Mouse (Mus musculus): ENCODE results near the gene Gm44805. TPM values are rescaled to one million over a fixed set of nuclear protein-coding genes. Genes with fewer than 3 reads are reported as not detected.
A peak's percentile ranks its signal among the peaks of the same experiment; 100 is the strongest.

Gm44805 gene
- not detected in 2 replicates for polyA plus RNA-seq (2015; fragmentation: Nextera tagmentation; extraction: Ambion mirVana)

DNA sequence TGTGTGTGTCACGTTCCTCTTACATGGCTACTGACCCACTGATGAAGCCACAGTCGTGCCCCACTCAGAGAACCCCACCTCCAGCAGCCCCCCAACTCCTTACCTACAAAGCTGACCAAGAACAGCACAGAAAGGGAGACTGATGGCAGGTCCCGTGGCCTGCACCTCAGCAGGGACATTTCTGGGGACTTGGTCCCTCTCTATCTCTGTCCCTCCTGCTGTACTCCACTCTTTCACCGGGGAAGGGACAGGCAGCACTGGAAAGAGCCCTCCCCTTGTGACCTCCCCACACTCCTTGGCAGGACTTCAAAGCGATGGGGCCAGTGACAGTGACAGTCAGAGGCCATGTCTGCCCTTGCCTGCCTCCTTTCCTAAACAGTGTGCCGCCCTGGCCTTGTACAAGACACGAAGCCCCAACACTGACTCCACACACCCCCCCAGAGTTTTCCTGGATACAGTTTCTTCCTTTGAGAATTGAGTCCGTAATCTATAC lies at the start of gene Gm44805, which contains the start of gene Apoc4:
Gene Gm44805 (minus strand): TSS at position 222 of the 493 bp plus-strand sequence.
Gene Apoc4 (minus strand): TSS at position 278 of the 493 bp plus-strand sequence.
- Histone ChIP-seq H3K4me3 (no peak within 1 kb of the TSS), H3K4me1 (peaks cover 16% of the 10 kb centered on the region; the same call in 1 of the 2 replicates), H3K9ac (no peak within 1 kb of the TSS), H3K27ac (peak within 1 kb of the TSS; percentile 65; the same call in 1 of the 2 replicates), H3K4me2 (no peak within 1 kb of the TSS), H3K27me3 (no peaks in the 10 kb centered on the region), H3K36me3 (no peaks in the 10 kb centered on the region), H3K9me3 (no peaks in the 10 kb centered on the region)
- ATAC-seq (ENCODE audit: borderline replicate concordance, extremely low read depth, low FRiP score, low TSS enrichment) = no peak
- 44% methylated on average over 8 of the region's 8 CpGs for WGBS

DNA sequence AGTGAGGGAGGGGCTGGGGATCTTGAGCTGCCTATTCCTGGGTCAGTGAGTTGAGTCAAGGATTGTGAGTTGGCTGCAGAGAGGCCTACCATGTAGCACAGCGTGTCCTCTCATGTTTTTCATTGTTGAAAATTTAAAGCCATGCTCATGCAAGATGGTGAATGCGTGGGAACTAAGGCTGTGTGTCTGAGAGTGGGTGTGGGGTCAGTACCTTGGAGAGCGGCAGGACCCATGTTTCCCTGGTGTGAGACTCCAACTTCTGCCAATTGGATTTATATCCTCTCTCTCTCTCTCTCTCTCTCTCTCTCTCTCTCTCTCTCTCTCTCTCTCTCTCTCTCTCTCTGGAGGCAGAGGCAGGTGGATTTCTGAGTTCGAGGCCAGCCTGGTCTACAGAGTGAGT lies 45.3 kb upstream of the Gm44805 start:
- Histone ChIP-seq H3K4me2 (no peak overlapping the region), H3K9me3 (no peaks in the 10 kb centered on the region), H3K9ac (no peak overlapping the region), H3K27ac (no peak overlapping the region), H3K4me3 (no peak overlapping the region), H3K27me3 (no peaks in the 10 kb centered on the region), H3K4me1 (no peaks in the 10 kb centered on the region), H3K36me3 (peaks cover 94% of the 10 kb centered on the region)
- ATAC-seq (ENCODE audit: borderline replicate concordance, extremely low read depth, low FRiP score, low TSS enrichment) = no peak
- WGBS = 91% methylated on average over 4 of the region's 4 CpGs

- H3K4me1 ChIP-seq = no peaks in the 10 kb centered on the region
- H3K9ac ChIP-seq = no peak overlapping the region
- H3K9me3 ChIP-seq = peaks cover 9% of the 10 kb centered on the region; the same call in 1 of the 2 replicates
- H3K4me2 ChIP-seq = no peak overlapping the region
- ATAC-seq (ENCODE audit: borderline replicate concordance, extremely low read depth, low FRiP score, low TSS enrichment) = no peak
- no peak overlapping the region for H3K4me3 ChIP-seq
- no peak overlapping the region for H3K27ac ChIP-seq
- H3K27me3 ChIP-seq = no peaks in the 10 kb centered on the region
- H3K36me3 ChIP-seq = peaks cover 93% of the 10 kb centered on the region
- WGBS = 84% methylated on average over 12 of the region's 12 CpGs
Observed at GRCm38 (mm10) chr7:19724167-19724566, 42.9 kb upstream of the Gm44805 start.

DNA sequence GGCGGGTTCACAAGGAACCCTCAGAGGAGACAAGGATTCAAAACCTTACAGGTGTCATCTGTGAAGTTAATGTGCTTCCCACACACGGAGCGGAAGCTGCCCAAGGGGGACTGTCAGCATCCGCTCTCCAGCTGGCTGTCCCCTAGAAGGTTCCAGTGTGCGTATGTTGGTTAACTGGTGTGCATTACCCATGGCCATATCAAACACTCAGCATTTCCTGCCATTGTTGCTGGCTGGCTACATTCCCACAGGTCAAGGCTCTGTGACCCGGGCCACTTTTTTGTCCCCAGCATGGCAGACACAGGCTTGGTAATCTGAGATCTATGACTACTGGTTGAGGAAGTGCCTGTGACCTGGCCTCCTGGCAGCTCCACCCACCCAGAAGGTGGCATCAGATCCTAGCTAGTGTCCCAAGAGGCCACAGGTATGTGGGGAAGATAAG lies 41.6 kb upstream of the Gm44805 start:
- Histone ChIP-seq H3K4me2 (no peak overlapping the region), H3K36me3 (peaks cover 88% of the 10 kb centered on the region), H3K27me3 (no peaks in the 10 kb centered on the region), H3K9ac (no peak overlapping the region), H3K4me1 (no peaks in the 10 kb centered on the region), H3K4me3 (no peak overlapping the region), H3K9me3 (peaks cover 9% of the 10 kb centered on the region; the same call in 1 of the 2 replicates), H3K27ac (peak overlapping the region; percentile 71)
- 76% methylated on average over 6 of the region's 6 CpGs for WGBS
- no peak for ATAC-seq (ENCODE audit: borderline replicate concordance, extremely low read depth, low FRiP score, low TSS enrichment)

- Histone ChIP-seq H3K9me3 (peaks cover 9% of the 10 kb centered on the region; the same call in 1 of the 2 replicates), H3K27ac (no peak overlapping the region), H3K4me2 (no peak overlapping the region), H3K9ac (no peak overlapping the region), H3K36me3 (peaks cover 63% of the 10 kb centered on the region), H3K4me3 (no peak overlapping the region), H3K4me1 (peaks cover 15% of the 10 kb centered on the region), H3K27me3 (no peaks in the 10 kb centered on the region)
- WGBS = 93% methylated on average over 4 of the region's 4 CpGs
- no peak for ATAC-seq (ENCODE audit: borderline replicate concordance, extremely low read depth, low FRiP score, low TSS enrichment)
Observed at GRCm38 (mm10) chr7:19719200-19719599, 38.0 kb upstream of the Gm44805 start.

GRCm38 (mm10) chr7:19718297-19718952 lies 37.2 kb upstream of the Gm44805 start:
- H3K36me3 ChIP-seq = peaks cover 60% of the 10 kb centered on the region

GRCm38 (mm10) chr7:19717346-19717745 lies 36.1 kb upstream of the Gm44805 start:
- Histone ChIP-seq H3K4me2 (no peak overlapping the region), H3K36me3 (peaks cover 60% of the 10 kb centered on the region), H3K9ac (no peak overlapping the region), H3K9me3 (peaks cover 9% of the 10 kb centered on the region; the same call in 1 of the 2 replicates), H3K4me3 (no peak overlapping the region), H3K27me3 (no peaks in the 10 kb centered on the region), H3K4me1 (peaks cover 24% of the 10 kb centered on the region), H3K27ac (no peak overlapping the region)
- ATAC-seq (ENCODE audit: borderline replicate concordance, extremely low read depth, low FRiP score, low TSS enrichment) = no peak
- 73% methylated on average over 4 of the region's 4 CpGs for WGBS

More at GRCm38 (mm10) chr7:19718297-19718952, 37.2 kb upstream of the Gm44805 start:
- H3K9ac ChIP-seq = no peak overlapping the region
- peaks cover 23% of the 10 kb centered on the region for H3K4me1 ChIP-seq
- no peak for ATAC-seq (ENCODE audit: borderline replicate concordance, extremely low read depth, low FRiP score, low TSS enrichment)
- no peak overlapping the region for H3K27ac ChIP-seq
- no peaks in the 10 kb centered on the region for H3K27me3 ChIP-seq
- peaks cover 9% of the 10 kb centered on the region; the same call in 1 of the 2 replicates for H3K9me3 ChIP-seq
- H3K4me3 ChIP-seq = no peak overlapping the region
- WGBS = 91% methylated on average over 5 of the region's 5 CpGs
- H3K4me2 ChIP-seq = no peak overlapping the region

- no peak overlapping the region; the same call in 1 of the 2 replicates for H3K9ac ChIP-seq
- H3K27me3 ChIP-seq = no peaks in the 10 kb centered on the region
- no peak for ATAC-seq (ENCODE audit: borderline replicate concordance, extremely low read depth, low FRiP score, low TSS enrichment)
- peak overlapping the region; percentile 83 for H3K27ac ChIP-seq
- 84% methylated on average over 2 of the region's 2 CpGs for WGBS
- peak overlapping the region; percentile 39; the same call in 1 of the 2 replicates for H3K4me3 ChIP-seq
- H3K4me1 ChIP-seq = peaks cover 24% of the 10 kb centered on the region
- peaks cover 9% of the 10 kb centered on the region; the same call in 1 of the 2 replicates for H3K9me3 ChIP-seq
- H3K4me2 ChIP-seq = peak overlapping the region; percentile 56
- peaks cover 62% of the 10 kb centered on the region for H3K36me3 ChIP-seq
Observed at GRCm38 (mm10) chr7:19716822-19717221, 35.6 kb upstream of the Gm44805 start.

DNA sequence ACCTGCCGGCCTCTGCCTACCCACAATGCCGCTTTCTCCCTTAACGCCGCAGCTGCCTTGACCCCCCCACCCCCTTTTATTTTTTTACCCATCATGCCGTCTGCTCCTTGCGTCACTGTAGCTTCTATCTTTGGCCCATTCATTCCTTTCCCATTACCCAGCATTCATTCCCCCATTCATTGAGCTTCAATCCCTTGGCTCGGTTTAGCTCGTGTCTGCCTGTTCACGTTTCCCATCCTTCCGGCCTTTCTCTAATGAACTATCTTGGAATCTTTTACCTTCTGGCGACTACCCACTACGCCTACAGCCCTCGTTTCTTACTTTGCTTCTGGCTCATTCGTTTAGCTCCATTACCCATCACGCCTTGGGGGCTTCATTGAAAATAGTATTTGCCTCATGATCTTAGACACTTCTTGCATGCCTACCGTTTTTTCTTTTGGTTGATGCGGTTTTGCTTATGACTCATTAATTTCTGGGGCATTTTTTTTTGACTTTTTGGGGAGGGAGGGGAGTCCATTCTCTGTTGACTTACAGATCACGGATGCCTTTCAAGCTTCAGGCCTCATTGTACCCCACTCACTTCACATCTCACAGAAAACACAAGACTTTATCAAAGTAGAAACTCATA lies 34.9 kb upstream of the Gm44805 start:
- 6% methylated on average over 17 of the region's 18 CpGs for WGBS
- Histone ChIP-seq H3K27ac (peak overlapping the region; percentile 83), H3K36me3 (peaks cover 62% of the 10 kb centered on the region), H3K9ac (peak overlapping the region; percentile 29; the same call in 1 of the 2 replicates), H3K4me2 (peak overlapping the region; percentile 56), H3K4me3 (peak overlapping the region; percentile 39), H3K9me3 (peaks cover 5% of the 10 kb centered on the region; the same call in 1 of the 2 replicates), H3K27me3 (no peaks in the 10 kb centered on the region), H3K4me1 (peaks cover 24% of the 10 kb centered on the region)
- ATAC-seq (ENCODE audit: borderline replicate concordance, extremely low read depth, low FRiP score, low TSS enrichment) = no peak

DNA sequence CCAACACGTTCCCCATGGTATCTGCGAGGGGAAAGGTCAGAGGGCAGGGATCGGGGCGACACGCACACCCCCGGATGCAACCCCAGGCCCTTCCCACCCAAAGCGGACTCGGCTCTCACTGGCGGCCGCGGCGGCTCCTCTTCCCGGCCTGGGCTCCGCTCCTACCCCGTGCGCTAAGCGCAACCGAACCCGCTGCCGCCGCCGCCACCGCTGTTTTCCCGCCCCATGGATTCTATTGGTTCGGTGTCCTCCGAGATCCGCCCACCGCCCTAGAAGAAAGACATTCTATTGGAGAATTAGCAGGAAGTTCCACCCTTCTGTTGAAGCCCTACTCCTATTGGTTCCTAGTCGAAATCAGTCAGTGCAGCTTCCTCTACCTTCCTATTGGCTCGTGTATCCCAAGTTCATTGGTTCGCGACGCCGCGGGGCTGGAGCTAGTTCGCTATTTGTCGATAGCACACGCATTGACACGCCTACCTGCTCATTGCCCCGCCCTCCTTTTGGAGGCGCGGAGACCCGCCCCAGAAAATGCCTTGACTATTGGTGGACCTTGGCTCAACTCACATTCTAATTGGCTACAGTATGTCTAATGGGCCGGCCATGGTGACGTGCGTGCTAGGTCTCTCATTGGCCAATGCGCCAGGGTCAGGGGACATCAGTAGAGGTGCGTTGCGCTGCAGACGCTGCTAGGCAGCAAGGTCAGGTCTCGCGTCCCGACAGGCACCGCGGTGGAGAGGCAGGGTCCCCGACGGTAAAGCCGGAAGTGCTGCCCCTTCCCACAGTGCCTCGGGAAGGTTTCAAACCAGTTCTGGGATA lies 34.2 kb upstream of the Gm44805 start, which contains the start of gene Tomm40:
Gene Tomm40 (minus strand): TSS at position 200 of the 816 bp plus-strand sequence.
- Histone ChIP-seq H3K9ac (peak within 1 kb of the TSS; percentile 89), H3K4me1 (peaks cover 24% of the 10 kb centered on the region), H3K4me2 (peak within 1 kb of the TSS; percentile 76), H3K27ac (peak within 1 kb of the TSS; percentile 83), H3K27me3 (no peaks in the 10 kb centered on the region), H3K9me3 (no peaks in the 10 kb centered on the region), H3K4me3 (peak within 1 kb of the TSS; percentile 87), H3K36me3 (peaks cover 60% of the 10 kb centered on the region)
- ATAC-seq (ENCODE audit: borderline replicate concordance, extremely low read depth, low FRiP score, low TSS enrichment) = peak; percentile 99
- under 1% methylated on average over 59 of the region's 59 CpGs for WGBS

GRCm38 (mm10) chr7:19714836-19715235 lies 33.6 kb upstream of the Gm44805 start:
- Histone ChIP-seq H3K4me2 (peak overlapping the region; percentile 76), H3K4me1 (peaks cover 24% of the 10 kb centered on the region), H3K36me3 (peaks cover 59% of the 10 kb centered on the region), H3K9me3 (no peaks in the 10 kb centered on the region), H3K27ac (peak overlapping the region; percentile 76), H3K4me3 (peak overlapping the region; percentile 87), H3K9ac (peak overlapping the region; percentile 89), H3K27me3 (no peaks in the 10 kb centered on the region)
- WGBS = under 1% methylated on average over 39 of the region's 39 CpGs
- ATAC-seq (ENCODE audit: borderline replicate concordance, extremely low read depth, low FRiP score, low TSS enrichment) = no peak

Measured in lung, embryonic 15.5 days (tissue).